Mouse (Mus musculus) forebrain, embryonic 16.5 days (tissue): ENCODE data around the gene Cflar. TPM values are rescaled to one million over a fixed set of nuclear protein-coding genes. Genes with fewer than 3 reads are reported as not detected.

Experiments
- ATAC-seq: fragments of 200-750 bp; cut with Nextera tagmentation; 2 replicates; pipeline ENCODE4 v1.8.0; 2017; ENCODE audit warnings: mild to moderate bottlenecking, moderate library complexity
- H3K27ac ChIP-seq: fragments of 300-500 bp; sonication (generic); 2 replicates; pipeline ENCODE4 v1.5.1; 2014; ENCODE audit warnings: low read length, control low read depth
- H3K27me3 ChIP-seq: fragments of 300-500 bp; sonication (generic); replicated peaks from 2 replicates; pipeline ENCODE4 v1.6.1; 2014; ENCODE audit warnings: low read length; ENCODE audit not compliant: control insufficient read depth, insufficient read depth
- H3K36me3 ChIP-seq: fragments of 300-500 bp; sonication (generic); 2 replicates; pipeline ENCODE4 v1.6.1; 2014; ENCODE audit not compliant: control insufficient read depth, insufficient read depth
- H3K4me1 ChIP-seq: fragments of 300-500 bp; sonication (generic); replicated peaks from 2 replicates; pipeline ENCODE4 v1.6.1; 2014; ENCODE audit warnings: low read length; ENCODE audit not compliant: control insufficient read depth, insufficient read depth
- H3K4me2 ChIP-seq: fragments of 300-500 bp; sonication (generic); 2 replicates; pipeline ENCODE4 v1.6.1; 2014; ENCODE audit warnings: mild to moderate bottlenecking, low read length, control low read depth
- H3K4me3 ChIP-seq: fragments of 300-500 bp; sonication (generic); replicated peaks from 2 replicates; pipeline ENCODE4 v1.5.1; 2014; ENCODE audit warnings: mild to moderate bottlenecking, low read length, control low read depth
- H3K9ac ChIP-seq: fragments of 300-500 bp; sonication (generic); replicated peaks from 2 replicates; pipeline ENCODE4 v1.6.1; 2014; ENCODE audit warnings: low read depth, low read length, control low read depth
- H3K9me3 ChIP-seq: fragments of 300-500 bp; sonication (generic); 2 replicates; pipeline ENCODE4 v1.6.1; 2016; ENCODE audit warnings: low read length; ENCODE audit not compliant: control insufficient read depth
- WGBS: fragments of 180-500 bp; shearing (Covaris S2); extraction: QIAGEN DNeasy Blood & Tissue Kit; methylation state at CpG from one replicate; pipeline ENCODE4 v1.1.7; 2014; 5-methylcytosine and 5-hydroxymethylcytosine counted together
- polyA plus RNA-seq: library from polyadenylated mRNA; unstranded; fragments of >200 nt; fragmentation: Nextera tagmentation; extraction: Ambion mirVana; gene quantifications from 2 replicates; pipeline ENCODE4 v1.2.1, GENCODE M21; 2015

Cflar gene
- polyA plus RNA-seq, 1 experiment from 2014 or later = 15.8 TPM

DNA sequence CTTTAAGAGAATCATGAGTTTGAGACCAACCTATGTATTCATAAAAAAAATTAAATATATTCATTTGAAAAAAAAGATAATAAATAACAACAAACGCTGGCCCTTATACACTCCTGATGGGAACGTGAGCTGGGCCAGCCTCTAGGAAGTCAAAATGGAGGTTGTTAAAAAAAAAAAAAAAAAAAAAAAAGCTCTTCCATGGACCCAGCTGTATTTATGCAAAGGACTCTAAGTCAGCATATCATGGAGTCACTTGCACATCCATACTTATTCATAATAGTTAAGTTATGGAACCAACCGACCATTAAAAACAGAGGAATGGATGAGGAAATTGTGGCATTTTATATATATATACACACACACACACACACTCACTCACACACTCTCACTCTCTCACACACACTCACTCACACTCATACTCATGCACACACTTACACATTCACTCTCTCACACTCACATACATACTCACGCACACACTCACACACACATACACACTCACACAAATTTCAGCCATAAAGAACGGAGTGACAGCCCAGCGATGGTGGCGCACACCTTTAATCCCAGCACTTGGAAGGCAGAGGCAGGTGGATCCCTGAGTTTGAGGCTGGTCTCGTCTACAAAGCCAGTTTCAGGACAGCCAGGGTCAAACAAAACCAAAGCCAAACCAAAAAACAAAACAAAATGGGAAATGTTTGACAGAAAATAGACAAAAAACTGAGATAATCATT lies 90.4 kb downstream of the Cflar start:
- Histone ChIP-seq H3K4me3 (no peak overlapping the region), H3K9ac (no peak overlapping the region), H3K27ac (no peak overlapping the region), H3K4me2 (no peak overlapping the region), H3K27me3 (no peaks in the 10 kb centered on the region), H3K4me1 (no peaks in the 10 kb centered on the region), H3K36me3 (no peaks in the 10 kb centered on the region), H3K9me3 (no peaks in the 10 kb centered on the region)
- no peak for ATAC-seq
- 93% methylated on average over 8 of the region's 8 CpGs for WGBS

DNA sequence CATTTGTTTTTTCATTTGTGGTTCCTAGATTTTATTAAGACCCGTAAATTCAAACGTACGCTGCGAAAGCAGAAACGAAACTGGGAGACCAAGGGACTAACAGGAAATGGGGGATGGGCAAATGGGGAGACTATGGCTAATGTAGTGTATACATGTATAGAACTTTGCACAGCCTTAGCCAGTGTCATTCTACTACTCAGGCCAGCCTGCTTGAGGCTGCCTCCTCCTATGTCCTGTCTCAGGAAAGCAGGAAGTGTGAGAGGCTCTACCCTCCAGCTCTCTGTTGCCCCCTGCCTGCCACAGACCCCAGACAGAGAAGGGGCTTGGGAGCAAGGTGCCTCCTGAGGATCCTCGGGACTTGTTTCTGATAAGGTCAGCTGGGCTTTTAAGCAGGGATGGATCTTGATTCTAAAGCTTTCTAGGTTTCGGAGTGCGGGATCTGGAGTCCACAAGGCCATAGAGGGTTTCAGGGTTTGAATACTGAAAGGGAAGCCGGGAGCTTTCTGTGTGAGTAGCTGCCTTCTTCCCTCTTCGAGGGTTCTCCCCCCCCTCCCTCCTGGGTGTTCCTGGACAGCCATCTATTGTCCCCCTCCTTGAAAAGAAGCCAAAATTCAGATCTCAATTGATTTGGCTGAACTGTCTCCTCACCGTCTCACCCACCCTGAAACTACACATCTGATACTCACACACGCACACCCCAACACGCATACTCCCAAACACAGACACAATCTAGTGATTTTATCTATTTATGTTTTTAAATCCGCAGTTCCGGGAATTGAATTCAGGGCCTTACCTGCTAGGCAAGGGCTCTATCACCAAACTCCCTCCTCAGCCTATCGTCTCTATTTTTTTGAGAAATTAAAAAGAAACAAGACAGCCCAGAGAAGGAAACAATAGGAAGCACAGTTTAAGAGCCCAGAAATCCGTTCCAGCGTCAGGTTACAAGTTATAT lies 91.3 kb downstream of the Cflar start:
- Histone ChIP-seq H3K27ac (no peak overlapping the region), H3K9ac (no peak overlapping the region), H3K9me3 (no peaks in the 10 kb centered on the region), H3K27me3 (no peaks in the 10 kb centered on the region), H3K36me3 (no peaks in the 10 kb centered on the region), H3K4me3 (no peak overlapping the region), H3K4me2 (no peak overlapping the region), H3K4me1 (no peaks in the 10 kb centered on the region)
- 73% methylated on average over 18 of the region's 18 CpGs for WGBS
- ATAC-seq = no peak

DNA sequence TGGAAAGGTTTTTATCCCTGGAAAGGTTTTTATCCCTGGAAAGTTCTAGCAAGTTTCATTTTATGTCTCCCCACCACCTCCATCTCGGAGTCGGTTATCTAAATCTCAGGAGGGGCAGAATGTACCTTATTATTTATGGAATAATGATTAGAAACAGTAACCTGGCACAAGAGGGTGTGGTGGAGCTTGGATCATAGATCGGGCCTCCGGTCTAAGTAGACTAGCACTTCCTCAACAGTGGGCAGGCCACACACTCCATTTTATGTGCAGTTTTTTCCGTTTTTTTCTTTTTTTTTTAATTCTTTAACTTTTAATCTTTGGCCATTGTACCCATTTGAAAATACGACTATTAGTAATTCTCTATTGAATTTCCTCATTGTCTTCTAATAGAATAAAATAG lies 92.2 kb downstream of the Cflar start:
- Histone ChIP-seq H3K27me3 (no peaks in the 10 kb centered on the region), H3K27ac (no peak overlapping the region), H3K9ac (no peak overlapping the region), H3K4me1 (no peaks in the 10 kb centered on the region), H3K9me3 (no peaks in the 10 kb centered on the region), H3K36me3 (no peaks in the 10 kb centered on the region), H3K4me2 (no peak overlapping the region), H3K4me3 (no peak overlapping the region)
- ATAC-seq = no peak
- 92% methylated on average over 6 of the region's 6 CpGs for WGBS

DNA sequence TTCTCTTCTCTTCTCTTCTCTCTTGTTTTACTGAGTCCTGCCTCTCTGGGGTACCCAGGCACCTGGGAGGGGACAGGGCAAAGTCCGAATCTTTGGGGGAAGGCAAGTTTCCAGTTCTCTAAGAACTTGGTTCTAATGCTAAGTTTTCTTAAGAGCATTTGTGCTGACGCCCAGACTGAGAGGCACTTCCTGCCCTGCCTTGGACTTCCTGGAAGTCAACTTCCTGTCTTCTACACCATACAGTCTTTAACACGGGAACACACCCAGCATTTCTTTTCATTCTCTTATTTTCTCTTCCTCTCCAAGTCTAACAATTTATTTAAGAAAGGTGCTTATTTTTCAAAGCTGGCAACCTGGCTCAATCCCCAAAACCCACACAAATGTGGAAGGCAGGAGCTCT lies 95.3 kb downstream of the Cflar start:
- no peak overlapping the region for H3K4me3 ChIP-seq
- no peaks in the 10 kb centered on the region for H3K27me3 ChIP-seq
- no peak for ATAC-seq
- no peaks in the 10 kb centered on the region for H3K4me1 ChIP-seq
- H3K36me3 ChIP-seq = no peaks in the 10 kb centered on the region
- WGBS = 71% methylated on average over 3 of the region's 3 CpGs
- H3K9me3 ChIP-seq = no peaks in the 10 kb centered on the region
- no peak overlapping the region for H3K27ac ChIP-seq
- no peak overlapping the region for H3K9ac ChIP-seq
- no peak overlapping the region for H3K4me2 ChIP-seq

Other genes with a start within 250 kb of the Cflar start
- 29.6 TPM in 2 replicates for gene Orc2, start 206.4 kb upstream of the Cflar start, polyA plus RNA-seq
- 16.0 and 17.7 TPM in 2 replicates for gene Fam126b, start 125.2 kb upstream of the Cflar start, polyA plus RNA-seq
- gene Ndufb3, start 125.1 kb upstream of the Cflar start, polyA plus RNA-seq = 161 and 165 TPM in 2 replicates
- not detected in 2 replicates for gene Als2cr12, start 15.5 kb upstream of the Cflar start, polyA plus RNA-seq
- gene Casp8, start 83.9 kb downstream of the Cflar start, polyA plus RNA-seq = 6.2 and 6.9 TPM in 2 replicates